Mouse (Mus musculus): ENCODE measurements around the gene Ankrd28.

Gene Ankrd28

DNA sequence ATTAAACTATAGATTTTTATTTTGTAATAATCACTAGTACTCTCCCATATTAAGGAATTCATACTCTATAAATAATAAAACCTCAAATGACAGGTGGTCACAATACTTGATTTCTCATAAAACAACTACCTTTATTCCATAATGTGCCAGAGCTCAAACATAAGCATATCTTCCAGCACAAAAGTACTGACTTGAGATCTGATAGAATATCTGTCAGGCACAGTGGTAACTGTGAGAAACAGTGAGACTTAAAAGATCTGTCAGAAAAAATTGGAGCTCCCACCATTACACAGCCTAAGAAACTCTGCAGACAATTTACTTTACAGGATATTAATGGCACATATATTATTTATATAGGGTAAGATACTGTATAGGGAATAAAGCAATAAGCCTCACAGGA is 114.8 kb downstream of the Ankrd28 start:
- no peak for DNase-seq (ENCODE audit: low spot score in 2 of 2)

DNA sequence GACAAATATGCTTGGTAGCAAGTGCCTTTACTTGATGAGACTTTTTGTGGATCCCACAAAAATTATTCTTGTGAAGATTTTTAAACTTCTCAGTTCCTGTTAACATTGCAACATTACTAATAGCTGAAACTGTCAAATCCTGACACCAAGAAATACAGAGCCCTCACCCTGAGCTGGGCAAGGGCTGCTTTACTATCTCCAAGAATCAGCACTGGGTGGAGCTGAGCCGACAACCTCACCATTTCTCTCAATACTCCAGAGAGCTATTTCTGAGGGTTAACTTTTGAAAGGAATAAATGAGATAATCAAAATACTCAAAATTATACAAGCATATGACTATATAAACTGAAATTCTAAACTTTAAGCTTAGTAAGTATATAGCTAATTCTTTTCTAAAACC is 121.1 kb downstream of the Ankrd28 start:
- DNase-seq (ENCODE audit: low spot score in 2 of 2): no peak

GRCm38 (mm10) chr14:31700376-31700775 is 130.1 kb downstream of the Ankrd28 start:
- DNase-seq (ENCODE audit: low spot score in 2 of 2): no peak

DNA sequence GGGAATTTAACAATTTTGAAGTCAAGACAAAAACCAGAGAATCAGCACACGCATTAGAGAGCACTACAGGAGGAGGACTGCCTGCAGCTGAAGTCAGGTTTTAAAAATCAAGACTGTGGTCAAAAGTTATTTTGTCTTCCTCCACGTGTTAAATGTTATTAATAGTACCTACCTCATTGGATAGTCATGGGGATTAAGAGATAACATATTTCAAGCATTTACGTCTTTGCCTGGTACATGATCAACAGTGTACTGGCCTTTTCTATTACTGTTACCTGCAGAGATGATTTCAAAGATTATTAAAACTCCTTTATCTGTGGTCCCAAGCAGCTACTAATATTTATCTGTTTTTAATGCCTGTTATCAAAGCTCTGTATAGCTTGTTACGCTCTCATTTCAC is 132.7 kb downstream of the Ankrd28 start:
- no peak for DNase-seq (ENCODE audit: low spot score in 2 of 2)

GRCm38 (mm10) chr14:31697346-31697745 is 133.1 kb downstream of the Ankrd28 start:
- no peak for DNase-seq (ENCODE audit: low spot score in 2 of 2)

GRCm38 (mm10) chr14:31696985-31697303 is 133.5 kb downstream of the Ankrd28 start:
- no peak for DNase-seq (ENCODE audit: low spot score in 2 of 2)

- peak in 1 of 2 experiments; percentile 40 for DNase-seq (ENCODE audit: low spot score in 2 of 2)
Measured at GRCm38 (mm10) chr14:31696206-31696984, 134.1 kb downstream of the Ankrd28 start.

- DNase-seq (ENCODE audit: low spot score in 2 of 2): no peak
Measured at GRCm38 (mm10) chr14:31692536-31692935, 137.9 kb downstream of the Ankrd28 start.

- no peak for DNase-seq (ENCODE audit: low spot score in 2 of 2)
Measured at GRCm38 (mm10) chr14:31686231-31686630, 144.2 kb downstream of the Ankrd28 start.

DNA sequence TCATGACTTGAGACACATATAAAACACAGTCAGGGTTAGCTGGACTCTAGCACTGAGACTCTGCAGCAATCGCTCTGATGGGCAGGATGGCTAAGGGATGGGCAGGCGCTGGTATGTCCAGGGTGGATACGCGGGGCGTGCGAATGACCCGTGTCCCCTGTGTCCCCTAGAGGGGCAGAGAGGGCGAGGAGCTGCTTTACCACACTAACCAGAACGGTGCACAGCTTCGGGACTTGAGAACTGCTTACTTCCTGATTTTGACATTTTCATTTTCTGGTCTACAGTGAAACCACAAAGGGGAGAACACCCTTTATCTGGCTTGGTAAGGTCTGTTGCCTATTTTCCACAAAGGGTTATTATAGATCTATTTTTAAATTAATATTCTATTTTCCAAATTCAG is 144.8 kb downstream of the Ankrd28 start:
- DNase-seq (ENCODE audit: low spot score in 2 of 2): peak in 1 of 2 experiments; percentile 49

DNA sequence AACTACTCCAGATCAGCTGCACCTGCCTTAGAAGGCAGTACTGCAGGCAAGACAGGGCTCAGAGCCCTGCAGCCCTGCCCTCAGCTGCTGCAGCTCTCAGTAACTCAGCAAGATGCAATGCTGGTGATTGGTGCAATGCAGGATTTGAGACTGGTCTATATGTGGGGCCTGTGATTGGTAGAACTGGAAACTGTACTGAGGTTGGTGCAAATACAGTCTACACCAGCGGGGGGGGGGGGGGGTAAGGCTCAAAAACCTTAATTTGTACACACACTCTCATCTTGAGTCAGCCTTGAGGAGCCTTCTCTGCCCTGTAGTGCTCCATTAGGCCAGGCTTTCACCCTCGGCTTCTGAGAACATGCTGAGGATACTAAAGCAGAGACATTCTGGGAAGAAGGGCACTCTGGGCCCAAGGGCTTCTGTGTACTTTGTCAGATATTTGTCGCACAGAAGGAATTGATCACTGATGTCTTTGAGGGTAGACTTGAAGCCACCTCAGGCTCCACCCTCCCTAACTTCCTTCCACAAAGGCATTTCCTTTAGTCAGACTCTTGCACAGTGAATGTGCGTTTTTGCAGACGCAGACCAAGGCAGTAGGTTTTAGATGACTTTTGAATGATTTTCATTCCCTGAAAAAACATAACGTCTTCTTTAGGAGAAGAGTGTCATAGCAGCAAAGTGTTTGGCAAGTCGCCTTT is 146.0 kb downstream of the Ankrd28 start:
- DNase-seq (ENCODE audit: low spot score in 2 of 2): no peak

DNA sequence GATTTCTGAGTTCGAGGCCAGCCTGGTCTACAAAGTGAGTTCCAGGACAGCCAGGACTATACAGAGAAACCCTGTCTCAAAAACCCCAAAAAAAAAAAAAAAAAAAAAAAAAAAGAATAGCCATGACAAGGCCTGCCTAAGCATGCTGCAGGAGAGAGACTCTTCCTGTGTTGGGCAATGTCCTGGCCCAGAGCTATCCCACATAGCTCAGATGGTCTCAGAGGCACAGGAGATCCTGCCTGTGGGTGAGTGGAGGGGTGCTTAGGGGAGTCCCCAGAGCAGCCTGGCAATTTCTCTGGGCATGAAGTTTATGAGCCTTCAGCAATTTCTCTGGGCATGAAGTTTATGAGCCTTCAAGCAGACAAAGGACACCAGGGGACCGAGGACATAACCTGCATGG is 146.8 kb downstream of the Ankrd28 start:
- DNase-seq (ENCODE audit: low spot score in 2 of 2): no peak

DNA sequence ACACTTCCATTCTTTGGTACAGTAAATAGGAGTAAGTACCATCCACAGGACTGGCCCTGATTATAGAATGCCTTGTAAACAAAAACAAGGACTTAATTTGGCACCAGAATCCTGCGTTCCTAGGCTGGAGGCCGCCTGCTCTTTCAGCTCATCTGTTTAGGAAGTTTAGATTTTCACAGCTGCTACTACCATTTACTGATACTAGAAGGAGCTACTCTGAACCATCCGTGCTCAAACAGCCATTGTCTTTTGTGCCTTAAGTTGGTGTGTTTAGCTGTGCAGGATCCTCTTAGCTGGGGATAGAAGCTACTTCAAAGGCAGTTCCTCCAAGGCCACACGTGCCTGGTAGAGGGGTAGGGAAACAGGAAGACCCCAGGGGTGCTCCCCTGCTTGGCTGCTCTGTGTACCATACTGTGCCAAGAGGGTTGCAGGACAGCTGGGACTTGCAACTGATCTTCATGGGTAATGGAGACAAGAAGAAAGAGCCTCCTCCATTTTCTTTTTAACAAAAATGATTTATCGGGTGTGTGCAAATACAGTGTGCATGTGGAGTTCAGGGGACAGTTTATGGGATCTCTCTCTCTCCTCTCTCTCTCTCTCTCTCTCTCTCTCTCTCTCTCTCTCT is 148.4 kb downstream of the Ankrd28 start:
- DNase-seq (ENCODE audit: low spot score in 2 of 2): no peak

DNA sequence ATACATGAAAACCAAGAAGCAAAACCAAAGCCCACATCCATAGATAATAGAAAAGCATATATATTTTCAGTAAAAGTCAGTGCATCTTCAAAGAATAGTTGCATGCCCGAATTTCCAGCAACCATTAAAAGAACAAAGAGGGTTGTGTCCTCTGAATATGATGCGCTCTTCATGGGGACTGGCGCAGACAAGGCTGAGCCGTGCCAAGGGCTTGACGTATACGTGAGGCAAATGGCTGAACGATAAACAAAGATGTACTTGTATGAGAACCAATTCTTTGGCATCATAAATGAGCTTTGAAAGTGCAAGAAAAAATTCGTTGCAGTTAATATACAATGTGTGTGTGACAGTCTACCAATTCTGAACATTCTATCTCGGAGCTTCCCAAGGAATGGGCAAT is 149.2 kb downstream of the Ankrd28 start:
- DNase-seq (ENCODE audit: low spot score in 2 of 2): no peak

DNA sequence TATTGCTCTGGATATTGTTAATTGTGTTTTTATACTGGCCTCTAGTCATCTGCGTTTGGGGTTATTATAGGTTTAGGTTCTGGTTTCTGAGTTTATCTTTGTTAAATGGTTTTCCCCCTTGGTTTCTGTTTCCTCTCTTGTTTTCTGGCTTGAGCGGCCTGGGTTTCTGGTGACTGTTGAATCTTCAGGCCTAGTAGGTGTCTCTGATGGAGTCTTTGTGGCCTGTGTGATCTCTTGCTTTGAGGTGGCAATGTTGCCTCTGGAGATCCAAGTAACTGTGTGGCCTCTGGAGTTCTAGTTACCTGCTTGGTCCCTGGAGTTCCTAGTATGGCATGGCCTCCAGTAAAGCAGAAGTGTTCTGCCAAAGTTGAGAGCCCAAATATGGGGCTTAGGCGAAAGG is 149.8 kb downstream of the Ankrd28 start:
- no peak for DNase-seq (ENCODE audit: low spot score in 2 of 2)

DNA sequence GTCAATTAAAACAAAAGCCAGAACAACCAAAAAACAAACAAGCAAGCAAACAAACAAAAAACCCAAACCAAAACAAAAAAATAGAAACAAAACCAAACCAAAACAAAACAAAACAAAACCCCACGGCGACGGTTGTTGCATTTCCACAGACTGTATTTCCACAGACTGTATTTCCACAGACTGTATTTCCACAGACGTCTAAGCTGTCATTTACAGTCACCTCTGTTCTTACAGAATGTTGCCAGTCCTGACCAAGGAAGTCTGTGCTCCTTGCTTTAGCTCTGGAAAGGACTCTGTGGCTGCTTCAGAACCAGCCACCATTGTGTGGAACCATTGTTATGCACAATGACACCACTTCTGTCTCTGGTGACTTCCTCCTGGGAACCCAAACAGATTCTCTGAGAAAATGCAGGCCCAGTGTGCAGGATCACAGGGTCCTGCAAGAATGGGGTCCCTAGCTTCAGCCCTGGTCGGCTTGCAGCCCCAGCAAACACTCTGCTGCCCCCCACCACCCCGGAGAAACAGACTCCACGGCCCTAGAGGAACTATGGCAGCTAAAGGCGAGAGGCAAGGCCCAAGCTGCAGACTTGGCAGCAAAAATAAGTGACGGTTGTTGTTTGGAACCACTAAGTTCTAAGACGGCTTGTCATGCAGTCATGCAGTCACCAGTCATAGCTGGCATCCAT is 158.7 kb downstream of the Ankrd28 start:
- no peak for DNase-seq (ENCODE audit: low spot score in 2 of 2)

GRCm38 (mm10) chr14:31669642-31670490 is 160.6 kb downstream of the Ankrd28 start:
- DNase-seq (ENCODE audit: low spot score in 2 of 2): no peak

DNA sequence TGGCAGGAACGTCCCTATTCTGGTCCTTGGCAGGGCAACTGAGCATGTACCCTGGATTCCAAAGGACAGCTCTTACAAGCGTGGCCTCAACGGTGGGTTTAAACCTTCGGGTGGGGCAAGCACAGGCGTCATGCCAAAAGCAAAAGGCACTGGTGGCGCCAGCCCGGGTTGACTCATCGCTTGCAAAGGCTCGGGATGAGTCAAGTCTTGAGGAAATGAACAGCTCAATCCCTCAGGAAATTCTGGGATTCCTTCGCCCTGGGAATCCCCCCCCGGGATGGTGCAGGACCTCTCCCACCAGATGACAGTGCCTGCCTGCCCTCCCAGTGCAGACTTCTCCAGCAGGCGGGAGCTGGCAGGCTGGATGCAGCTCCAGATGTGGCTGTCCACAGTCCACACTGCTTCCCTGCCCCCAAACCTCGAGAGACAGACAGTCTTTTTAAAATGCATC is 161.3 kb downstream of the Ankrd28 start:
- no peak for DNase-seq (ENCODE audit: low spot score in 2 of 2)

DNA sequence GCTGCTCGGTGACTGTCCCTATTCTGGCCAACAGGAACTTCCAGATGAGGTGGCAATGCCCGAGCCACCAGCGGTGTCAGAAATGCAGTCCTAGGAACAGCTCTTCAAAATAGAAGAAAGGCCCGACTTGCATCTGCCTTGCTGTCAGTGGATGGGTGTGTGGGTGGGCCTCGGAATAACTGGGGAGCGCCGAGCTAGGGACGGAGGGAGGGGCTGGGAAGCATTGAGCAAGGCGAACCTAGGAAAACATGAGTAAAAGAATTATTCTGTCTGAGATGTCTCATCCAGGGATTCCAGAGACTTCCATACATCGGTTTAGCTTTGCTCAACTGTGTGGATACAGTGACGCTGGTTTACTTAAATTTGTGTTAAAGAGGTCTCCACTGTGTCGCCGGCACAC is 162.1 kb downstream of the Ankrd28 start:
- DNase-seq (ENCODE audit: low spot score in 2 of 2): no peak

DNA sequence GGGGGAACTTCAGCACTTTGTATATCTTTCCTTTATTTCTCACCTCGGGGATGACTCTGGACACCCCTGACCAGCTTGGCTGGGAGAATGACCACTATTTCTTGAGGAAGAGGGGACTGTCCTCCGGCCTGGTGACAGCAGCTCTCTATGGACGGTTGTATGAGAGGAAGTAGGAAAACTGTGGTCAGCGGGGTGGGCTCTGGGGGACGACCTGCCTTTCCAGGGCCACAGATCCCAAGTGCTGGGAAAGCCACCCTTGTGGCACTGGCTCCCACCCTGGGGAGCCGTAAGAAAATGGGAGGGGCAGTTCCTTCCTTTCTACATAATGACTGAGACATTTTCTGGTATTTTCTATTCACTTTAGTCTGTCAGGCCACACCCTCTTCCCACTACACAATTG is 162.7 kb downstream of the Ankrd28 start:
- DNase-seq (ENCODE audit: low spot score in 2 of 2): no peak

DNA sequence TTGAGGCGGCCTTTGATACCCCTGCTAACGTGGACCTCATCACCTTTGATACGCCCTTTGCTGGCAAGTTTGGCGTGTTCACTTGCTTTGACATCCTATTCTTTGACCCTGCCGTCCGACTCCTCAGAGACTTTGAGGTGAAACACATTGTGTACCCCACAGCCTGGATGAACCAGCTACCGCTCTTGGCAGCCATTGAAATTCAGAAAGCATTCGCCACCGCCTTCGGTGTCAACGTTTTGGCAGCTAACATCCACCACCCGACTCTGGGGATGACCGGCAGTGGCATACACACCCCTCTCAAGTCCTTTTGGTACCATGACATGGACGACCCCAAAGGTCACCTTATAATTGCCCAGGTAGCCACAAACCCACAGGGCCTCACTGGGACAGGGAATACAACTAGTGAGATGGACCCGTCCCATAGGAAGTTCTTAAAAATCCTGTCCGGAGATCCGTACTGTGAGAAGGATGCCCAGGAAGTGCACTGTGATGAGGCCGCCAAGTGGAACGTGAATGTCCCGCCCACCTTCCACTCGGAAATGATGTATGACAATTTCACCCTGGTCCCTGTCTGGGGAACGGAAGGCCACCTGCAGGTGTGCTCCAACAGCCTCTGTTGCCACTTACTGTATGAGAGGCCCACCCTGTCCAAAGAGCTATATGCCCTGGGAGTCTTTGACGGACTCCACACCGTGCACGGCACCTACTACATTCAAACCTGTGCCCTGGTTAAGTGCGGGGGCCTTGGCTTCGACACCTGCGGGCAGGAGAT is 163.3 kb downstream of the Ankrd28 start:
- no peak for DNase-seq (ENCODE audit: low spot score in 2 of 2)
